Comparison of ENCODE assay signal across 19 mouse cellular contexts in the genomic region with DNA sequence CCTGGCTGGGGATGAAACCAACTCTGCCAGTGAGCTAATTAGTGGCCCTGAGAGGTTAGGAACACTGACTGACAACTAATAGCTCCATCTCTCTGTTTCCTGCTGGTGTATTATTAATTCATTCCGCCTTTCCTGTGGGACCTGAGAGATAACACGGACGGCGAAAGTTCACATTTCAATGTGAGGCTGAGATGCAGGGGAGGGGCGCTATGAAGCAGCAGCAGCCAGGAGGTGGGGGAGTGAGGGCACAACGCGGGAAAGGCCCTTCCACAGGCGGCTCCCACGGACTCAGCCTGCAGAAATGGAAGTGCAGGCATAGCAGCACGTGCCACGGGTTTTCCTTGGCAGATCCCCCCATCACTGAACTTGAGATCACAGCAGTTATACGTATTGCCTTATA.
DNase-seq lines count a peak whose midpoint lies in the region; ATAC-seq lines count a peak whose summit lies in the region.
"Had no signal": no experiment of that assay in that cellular context is flagged by ENCODE, and none has a peak within 500 bp of the region (broad histone marks: within the 10 kb centered on the region; RNA-seq: fewer than 3 reads in every experiment).

No protein-coding gene starts in this region.

- no peak overlapping the region for H3K9ac ChIP-seq in embryonic facial prominence, embryonic 13.5 days
- H3K9ac ChIP-seq in kidney, embryonic 15.5 days = no peak overlapping the region
- no peak overlapping the region for H3K9ac ChIP-seq in midbrain, embryonic 11.5 days (ENCODE audit: low read length)
- no peak overlapping the region; the same call in 1 of the 2 replicates for H3K9ac ChIP-seq in midbrain, embryonic 14.5 days (replicated peaks; ENCODE audit: low read length)
- H3K9ac ChIP-seq: hindbrain, embryonic 15.5 days; liver, embryonic 12.5 days; lung, embryonic 15.5 days had no signal

- no peaks in the 10 kb centered on the region for H3K36me3 ChIP-seq in embryonic facial prominence, embryonic 13.5 days
- no peaks in the 10 kb centered on the region for H3K36me3 ChIP-seq in embryonic facial prominence, embryonic 10.5 days (replicated peaks)
- no peaks in the 10 kb centered on the region for H3K36me3 ChIP-seq in kidney, embryonic 15.5 days
- no peaks in the 10 kb centered on the region for H3K36me3 ChIP-seq in midbrain, embryonic 11.5 days (ENCODE audit: control insufficient read depth, insufficient read depth, low read length)
- no peaks in the 10 kb centered on the region for H3K36me3 ChIP-seq in midbrain, embryonic 10.5 days
- no peaks in the 10 kb centered on the region for H3K36me3 ChIP-seq in midbrain, embryonic 14.5 days (ENCODE audit: control insufficient read depth, insufficient read depth, low read length)
- H3K36me3 ChIP-seq: hindbrain, embryonic 15.5 days; liver, embryonic 12.5 days; lung, embryonic 15.5 days had no signal

- no peak for ATAC-seq in embryonic facial prominence, embryonic 13.5 days (ENCODE audit: insufficient number of reproducible peaks, insufficient read depth, low FRiP score, low TSS enrichment, low read depth)
- ATAC-seq in kidney, embryonic 15.5 days (replicated peaks; ENCODE audit: low FRiP score) = no peak
- no peak for ATAC-seq in midbrain, embryonic 11.5 days (ENCODE audit: low FRiP score)
- ATAC-seq in midbrain, embryonic 14.5 days (ENCODE audit: low FRiP score, low TSS enrichment) = no peak
- ATAC-seq: intestine, postnatal 0 days; liver, embryonic 12.5 days had no signal

- peaks cover 33% of the 10 kb centered on the region for H3K27me3 ChIP-seq in embryonic facial prominence, embryonic 13.5 days
- peaks cover 28% of the 10 kb centered on the region for H3K27me3 ChIP-seq in embryonic facial prominence, embryonic 10.5 days (replicated peaks; ENCODE audit: low read depth, poor library complexity, severe bottlenecking)
- H3K27me3 ChIP-seq in kidney, embryonic 15.5 days = peaks cover 21% of the 10 kb centered on the region
- peaks cover 2% of the 10 kb centered on the region for H3K27me3 ChIP-seq in midbrain, embryonic 11.5 days (ENCODE audit: control insufficient read depth, insufficient read depth, low read length)
- H3K27me3 ChIP-seq in midbrain, embryonic 10.5 days (ENCODE audit: low read depth, poor library complexity, severe bottlenecking) = peaks cover 32% of the 10 kb centered on the region
- H3K27me3 ChIP-seq in midbrain, embryonic 14.5 days (ENCODE audit: control insufficient read depth, insufficient read depth, low read length) = no peaks in the 10 kb centered on the region

- peaks cover 7% of the 10 kb centered on the region; the same call in 1 of the 2 replicates for H3K4me1 ChIP-seq in embryonic facial prominence, embryonic 13.5 days
- peaks cover 13% of the 10 kb centered on the region for H3K4me1 ChIP-seq in embryonic facial prominence, embryonic 10.5 days
- peaks cover 25% of the 10 kb centered on the region for H3K4me1 ChIP-seq in kidney, embryonic 15.5 days
- H3K4me1 ChIP-seq in midbrain, embryonic 11.5 days (ENCODE audit: control insufficient read depth, insufficient read depth, low read length) = no peaks in the 10 kb centered on the region
- H3K4me1 ChIP-seq in midbrain, embryonic 10.5 days = peaks cover 21% of the 10 kb centered on the region
- H3K4me1 ChIP-seq in midbrain, embryonic 14.5 days (ENCODE audit: control insufficient read depth, insufficient read depth, low read length) = 0 out of 2 replicates have a peak, but pooled peaks cover 2% of the 10 kb centered on the region

- no peak overlapping the region for H3K4me3 ChIP-seq in embryonic facial prominence, embryonic 13.5 days
- no peak overlapping the region for H3K4me3 ChIP-seq in embryonic facial prominence, embryonic 10.5 days
- H3K4me3 ChIP-seq in kidney, embryonic 15.5 days (replicated peaks) = no peak overlapping the region
- H3K4me3 ChIP-seq in midbrain, embryonic 11.5 days (ENCODE audit: low read depth, low read length) = no peak overlapping the region
- no peak overlapping the region for H3K4me3 ChIP-seq in midbrain, embryonic 10.5 days
- no peak overlapping the region for H3K4me3 ChIP-seq in midbrain, embryonic 14.5 days (replicated peaks; ENCODE audit: low read depth, low read length)
- H3K4me3 ChIP-seq: hindbrain, embryonic 15.5 days; layer of hippocampus, adult 2 months; liver, embryonic 12.5 days; lung, embryonic 15.5 days had no signal

- 36% methylated on average over 12 of the region's 12 CpGs for WGBS in embryonic facial prominence, embryonic 13.5 days
- 33% methylated on average over 12 of the region's 12 CpGs for WGBS in embryonic facial prominence, embryonic 10.5 days
- WGBS in kidney, embryonic 15.5 days = 12% methylated on average over 12 of the region's 12 CpGs
- 56% methylated on average over 12 of the region's 12 CpGs for WGBS in midbrain, embryonic 11.5 days
- 39% methylated on average over 12 of the region's 12 CpGs for WGBS in midbrain, embryonic 10.5 days
- WGBS in midbrain, embryonic 14.5 days = 26% methylated on average over 12 of the region's 12 CpGs

- no peak overlapping the region for H3K27ac ChIP-seq in embryonic facial prominence, embryonic 13.5 days
- no peak overlapping the region for H3K27ac ChIP-seq in embryonic facial prominence, embryonic 10.5 days (replicated peaks)
- H3K27ac ChIP-seq in kidney, embryonic 15.5 days = no peak overlapping the region
- no peak overlapping the region for H3K27ac ChIP-seq in midbrain, embryonic 11.5 days (ENCODE audit: low read depth, low read length)
- no peak overlapping the region for H3K27ac ChIP-seq in midbrain, embryonic 10.5 days (replicated peaks)
- H3K27ac ChIP-seq in midbrain, embryonic 14.5 days (replicated peaks; ENCODE audit: low read depth, low read length) = no peak overlapping the region
- H3K27ac ChIP-seq: hindbrain, embryonic 15.5 days; layer of hippocampus, adult 2 months; liver, embryonic 12.5 days; lung, embryonic 15.5 days had no signal

- H3K9me3 ChIP-seq in embryonic facial prominence, embryonic 13.5 days = no peaks in the 10 kb centered on the region
- H3K9me3 ChIP-seq in embryonic facial prominence, embryonic 10.5 days = no peaks in the 10 kb centered on the region
- H3K9me3 ChIP-seq in kidney, embryonic 15.5 days (replicated peaks) = no peaks in the 10 kb centered on the region
- no peaks in the 10 kb centered on the region for H3K9me3 ChIP-seq in midbrain, embryonic 11.5 days (ENCODE audit: control insufficient read depth, low read length)
- H3K9me3 ChIP-seq in midbrain, embryonic 10.5 days (replicated peaks) = no peaks in the 10 kb centered on the region
- H3K9me3 ChIP-seq in midbrain, embryonic 14.5 days (ENCODE audit: control insufficient read depth, low read length) = no peaks in the 10 kb centered on the region
- H3K9me3 ChIP-seq: hindbrain, embryonic 15.5 days; liver, embryonic 12.5 days; lung, embryonic 15.5 days had no signal

- no peak for DNase-seq in embryonic facial prominence, embryonic 10.5 days (ENCODE audit: low spot score)
- DNase-seq in kidney, postnatal 25 days = no peak
- DNase-seq in midbrain, embryonic 11.5 days (ENCODE audit: low spot score, missing footprints) = peak; percentile 76
- DNase-seq in midbrain, embryonic 10.5 days (ENCODE audit: low spot score) = no peak
- peak; percentile 60 for DNase-seq in midbrain, embryonic 14.5 days
- DNase-seq in frontal cortex, postnatal 25 days (ENCODE audit: low spot score in 2 of 2) = no peak
- DNase-seq: cerebellum, adult 9-10 months; gastrocnemius, postnatal 14 days; heart, postnatal 14 days; left cerebral cortex, postnatal 4 days; right cerebral cortex, postnatal 14 days; thymus, postnatal 25 days had no signal

- 0 out of 2 replicates have a peak overlapping the region, but pooled peaks have one; percentile 9 for H3K4me2 ChIP-seq in embryonic facial prominence, embryonic 13.5 days
- H3K4me2 ChIP-seq in kidney, embryonic 15.5 days = peak overlapping the region; percentile 17
- H3K4me2 ChIP-seq in midbrain, embryonic 11.5 days = no peak overlapping the region
- H3K4me2 ChIP-seq in midbrain, embryonic 14.5 days (ENCODE audit: low read length) = no peak overlapping the region
- H3K4me2 ChIP-seq: hindbrain, embryonic 15.5 days; liver, embryonic 12.5 days had no signal

Comparison
In these comparisons a context has a peak if more than half of its experiments do, and no peak if none do; other contexts are left out.
1. DNase-seq: peak in midbrain, embryonic 11.5 days (single experiment) and midbrain, embryonic 14.5 days (single experiment); none in embryonic facial prominence, embryonic 10.5 days (single experiment), kidney, postnatal 25 days (0 of 2), midbrain, embryonic 10.5 days (single experiment) and frontal cortex, postnatal 25 days (0 of 2).
2. H3K4me2 ChIP-seq: peak in embryonic facial prominence, embryonic 13.5 days (single experiment) and kidney, embryonic 15.5 days (single experiment); none in midbrain, embryonic 11.5 days (single experiment) and midbrain, embryonic 14.5 days (single experiment).